Mouse (Mus musculus) hindbrain, embryonic 12.5 days (tissue): ENCODE data around the gene Qrich2. TPM values are rescaled to one million over a fixed set of nuclear protein-coding genes. Genes with fewer than 3 reads are reported as not detected.
A peak's percentile ranks its signal among the peaks of the same experiment; 100 is the strongest.
"Not testable (repeated sequence)": the region's sequence is repeated elsewhere in the genome, so short reads cannot be mapped to it uniquely, and the experiment has no call there.

ENCODE experiments used
- ATAC-seq: fragments of 200-750 bp; cut with Nextera tagmentation; 2 replicates; pipeline ENCODE4 v1.8.0; 2017; ENCODE audit warnings: moderate TSS enrichment; ENCODE audit not compliant: low FRiP score
- H3K27ac ChIP-seq: fragments of 300-500 bp; sonication (generic); 2 replicates; pipeline ENCODE4 v1.5.1; 2016; ENCODE audit warnings: mild to moderate bottlenecking
- H3K27me3 ChIP-seq: fragments of 300-500 bp; sonication (generic); 2 replicates; pipeline ENCODE4 v1.6.1; 2016; ENCODE audit warnings: mild to moderate bottlenecking
- H3K36me3 ChIP-seq: fragments of 300-500 bp; sonication (generic); 2 replicates; pipeline ENCODE4 v1.6.1; 2016; ENCODE audit warnings: mild to moderate bottlenecking
- H3K4me1 ChIP-seq: fragments of 300-500 bp; sonication (generic); 2 replicates; pipeline ENCODE4 v1.6.1; 2016
- H3K4me2 ChIP-seq: fragments of 300-500 bp; sonication (generic); replicated peaks from 2 replicates; pipeline ENCODE4 v1.6.1; 2016; ENCODE audit warnings: mild to moderate bottlenecking
- H3K4me3 ChIP-seq: fragments of 300-500 bp; sonication (generic); 2 replicates; pipeline ENCODE4 v1.5.1; 2016; ENCODE audit warnings: mild to moderate bottlenecking
- H3K9ac ChIP-seq: fragments of 300-500 bp; sonication (generic); 2 replicates; pipeline ENCODE4 v1.6.1; 2016; ENCODE audit warnings: mild to moderate bottlenecking, moderate library complexity
- H3K9me3 ChIP-seq: fragments of 300-500 bp; sonication (generic); replicated peaks from 2 replicates; pipeline ENCODE4 v1.6.1; 2016; ENCODE audit warnings: mild to moderate bottlenecking
- WGBS: fragments of 180-500 bp; shearing (Covaris S2); methylation state at CpG from one replicate; pipeline ENCODE4 v1.1.7; 2016; 5-methylcytosine and 5-hydroxymethylcytosine counted together
- polyA plus RNA-seq: library from polyadenylated mRNA; unstranded; fragments of >200 nt; fragmentation: Nextera tagmentation; extraction: Ambion mirVana; gene quantifications from 2 replicates; pipeline ENCODE4 v1.2.1, GENCODE M21; 2016

The Qrich2 gene
- polyA plus RNA-seq, 1 experiment from 2014 or later: 0.18 TPM

DNA sequence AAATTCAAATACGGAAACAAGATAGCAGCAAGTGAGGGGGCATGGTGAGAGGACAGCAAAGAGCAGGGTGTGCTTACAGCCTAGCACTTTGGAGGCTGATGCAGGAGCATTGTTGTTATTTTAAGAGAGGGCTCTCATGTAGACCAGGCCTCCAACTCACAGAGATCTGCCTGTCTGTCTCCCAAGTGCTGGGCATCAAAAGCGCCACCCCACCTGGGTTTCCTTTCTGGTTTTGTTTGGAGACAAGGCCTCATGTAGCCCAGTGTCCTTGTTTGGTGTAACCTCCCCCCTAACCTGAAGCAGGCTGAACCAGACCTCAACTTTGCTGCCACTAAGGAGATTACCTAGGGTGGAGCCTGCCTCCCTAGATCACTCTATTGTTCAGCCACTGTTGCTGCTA lies 43.5 kb downstream of the Qrich2 start:
- Histone ChIP-seq H3K4me1 (peaks cover 5% of the 10 kb centered on the region; the same call in 1 of the 2 replicates), H3K36me3 (no peaks in the 10 kb centered on the region), H3K27ac (no peak overlapping the region), H3K27me3 (no peaks in the 10 kb centered on the region), H3K4me3 (no peak overlapping the region), H3K9me3 (no peaks in the 10 kb centered on the region), H3K9ac (no peak overlapping the region), H3K4me2 (no peak overlapping the region)
- WGBS: 92% methylated on average over 2 of the region's 2 CpGs
- no peak for ATAC-seq

DNA sequence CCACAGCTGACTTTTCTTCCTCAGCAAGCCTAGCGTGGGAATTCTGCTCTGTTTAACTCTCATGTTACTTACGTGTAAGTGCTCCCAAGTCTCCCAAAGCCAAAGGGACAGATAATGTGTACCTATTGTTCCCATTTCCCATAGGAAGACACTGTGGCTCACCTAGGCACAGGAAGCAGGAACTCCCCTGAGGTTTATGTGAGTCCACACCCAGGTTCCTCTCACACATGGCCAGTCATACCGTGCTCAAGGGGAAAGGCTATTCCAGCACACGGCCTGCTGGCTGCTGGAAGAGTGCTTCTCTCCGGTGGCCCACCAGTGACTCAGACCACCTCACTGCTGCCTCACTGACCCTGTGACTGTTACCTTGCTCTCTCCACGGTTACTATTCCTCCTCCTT lies 44.9 kb downstream of the Qrich2 start:
- no peak for ATAC-seq
- Histone ChIP-seq H3K4me2 (no peak overlapping the region), H3K4me3 (no peak overlapping the region), H3K27ac (no peak overlapping the region), H3K9me3 (no peaks in the 10 kb centered on the region), H3K4me1 (peaks cover 5% of the 10 kb centered on the region; the same call in 1 of the 2 replicates), H3K27me3 (no peaks in the 10 kb centered on the region), H3K36me3 (no peaks in the 10 kb centered on the region), H3K9ac (no peak overlapping the region)
- whole genome bisulfite sequencing: 74% methylated on average over 6 of the region's 6 CpGs

DNA sequence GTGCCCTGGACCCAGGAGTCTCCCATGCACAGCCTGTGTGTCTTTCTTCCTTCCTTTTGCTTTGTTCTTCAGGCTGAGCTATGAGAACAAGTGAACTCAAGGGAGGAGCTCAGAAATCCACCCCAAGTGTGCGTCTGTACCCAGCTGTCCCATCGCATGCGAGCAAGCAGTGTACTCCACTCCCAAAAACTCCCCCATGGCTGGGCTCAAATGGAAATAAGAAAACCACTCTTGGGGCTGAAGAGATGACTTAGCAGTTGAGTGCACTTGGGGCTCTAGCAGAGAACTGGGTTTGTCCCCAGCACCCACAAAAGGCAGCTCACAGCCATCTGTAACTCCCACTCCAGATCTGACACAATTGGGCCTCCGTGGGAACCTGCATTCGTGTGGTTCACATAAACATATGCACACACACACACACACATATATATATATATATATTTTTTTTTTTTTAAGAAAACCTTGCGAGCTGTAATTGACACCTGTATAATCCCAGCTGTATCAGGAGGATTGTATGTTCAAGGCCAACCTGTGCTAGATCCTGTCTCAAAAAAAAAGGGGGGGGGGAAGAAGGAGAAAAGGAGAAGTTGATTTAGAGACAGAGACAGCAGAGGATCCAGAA lies 47.1 kb downstream of the Qrich2 start:
- H3K9ac ChIP-seq: no peak overlapping the region
- no peaks in the 10 kb centered on the region for H3K9me3 ChIP-seq
- H3K36me3 ChIP-seq: no peaks in the 10 kb centered on the region
- no peak overlapping the region for H3K4me2 ChIP-seq
- ATAC-seq: no peak
- H3K4me3 ChIP-seq: no peak overlapping the region
- no peaks in the 10 kb centered on the region for H3K27me3 ChIP-seq
- H3K4me1 ChIP-seq: peaks cover 5% of the 10 kb centered on the region; the same call in 1 of the 2 replicates
- WGBS: 72% methylated on average over 6 of the region's 6 CpGs
- H3K27ac ChIP-seq: 0 out of 2 replicates have a peak overlapping the region, but pooled peaks have one; percentile 49

DNA sequence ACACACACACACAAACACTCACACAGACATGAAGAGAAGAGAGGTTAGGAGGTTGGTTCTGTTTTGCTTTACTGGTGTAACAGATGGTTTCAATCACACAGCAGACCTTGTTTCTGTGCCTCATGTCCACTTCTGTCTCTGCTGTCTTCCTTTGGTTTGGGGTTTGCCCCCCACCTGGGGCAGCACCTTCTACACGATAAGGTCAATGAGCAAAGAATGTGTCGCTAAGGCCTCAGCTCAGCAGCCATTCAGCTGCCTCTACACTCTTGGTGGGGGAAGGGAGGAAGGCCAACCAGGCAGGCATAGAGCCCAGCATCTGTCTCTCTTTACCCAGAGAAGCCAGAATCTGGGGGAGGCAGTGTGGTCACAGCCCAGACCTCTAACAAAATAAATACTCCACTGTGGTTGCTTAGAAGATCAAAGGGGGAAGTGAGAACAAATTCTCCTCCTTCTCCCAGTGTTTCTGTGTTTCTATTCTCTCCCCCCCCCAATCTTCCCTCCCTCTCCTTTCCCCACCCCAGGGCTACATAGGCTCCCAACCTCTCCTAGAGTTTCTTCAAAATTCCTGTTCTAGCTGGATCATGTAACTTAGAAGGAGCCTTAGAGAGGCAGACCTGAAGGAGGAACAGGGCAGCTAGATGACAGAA lies 47.7 kb downstream of the Qrich2 start:
- no peak overlapping the region for H3K4me3 ChIP-seq
- no peak overlapping the region for H3K4me2 ChIP-seq
- peak overlapping the region; percentile 49; the same call in 1 of the 2 replicates for H3K27ac ChIP-seq
- WGBS: 6% methylated on average over 2 of the region's 2 CpGs
- H3K9ac ChIP-seq: no peak overlapping the region
- ATAC-seq: no peak
- H3K9me3 ChIP-seq: no peaks in the 10 kb centered on the region
- no peaks in the 10 kb centered on the region for H3K27me3 ChIP-seq
- H3K36me3 ChIP-seq: no peaks in the 10 kb centered on the region
- peaks cover 9% of the 10 kb centered on the region for H3K4me1 ChIP-seq

DNA sequence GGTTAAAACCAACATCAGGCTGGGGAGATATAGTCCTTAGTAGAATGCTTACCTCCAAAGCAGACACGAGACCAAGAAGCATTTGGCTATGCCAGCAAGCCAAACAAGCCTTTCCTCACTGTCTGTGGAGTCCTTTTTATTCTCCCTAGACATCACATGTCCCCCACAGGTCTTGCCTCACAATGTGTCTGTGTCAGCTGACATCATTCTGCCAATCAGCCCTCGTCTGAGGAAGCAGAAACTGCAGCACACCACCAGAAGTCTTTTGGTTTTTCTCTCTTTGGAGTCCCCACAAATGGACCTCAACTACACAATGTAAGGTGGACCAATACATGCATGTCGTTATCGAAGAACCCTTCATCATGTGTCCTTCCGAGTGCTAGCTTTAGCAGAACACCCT lies 49.0 kb downstream of the Qrich2 start:
- no peak overlapping the region for H3K27ac ChIP-seq
- H3K4me2 ChIP-seq: no peak overlapping the region
- H3K27me3 ChIP-seq: no peaks in the 10 kb centered on the region
- H3K4me3 ChIP-seq: no peak overlapping the region
- WGBS: 87% methylated on average over 5 of the region's 5 CpGs
- H3K36me3 ChIP-seq: no peaks in the 10 kb centered on the region
- no peak overlapping the region for H3K9ac ChIP-seq
- no peak for ATAC-seq
- H3K4me1 ChIP-seq: peaks cover 13% of the 10 kb centered on the region
- no peaks in the 10 kb centered on the region for H3K9me3 ChIP-seq

DNA sequence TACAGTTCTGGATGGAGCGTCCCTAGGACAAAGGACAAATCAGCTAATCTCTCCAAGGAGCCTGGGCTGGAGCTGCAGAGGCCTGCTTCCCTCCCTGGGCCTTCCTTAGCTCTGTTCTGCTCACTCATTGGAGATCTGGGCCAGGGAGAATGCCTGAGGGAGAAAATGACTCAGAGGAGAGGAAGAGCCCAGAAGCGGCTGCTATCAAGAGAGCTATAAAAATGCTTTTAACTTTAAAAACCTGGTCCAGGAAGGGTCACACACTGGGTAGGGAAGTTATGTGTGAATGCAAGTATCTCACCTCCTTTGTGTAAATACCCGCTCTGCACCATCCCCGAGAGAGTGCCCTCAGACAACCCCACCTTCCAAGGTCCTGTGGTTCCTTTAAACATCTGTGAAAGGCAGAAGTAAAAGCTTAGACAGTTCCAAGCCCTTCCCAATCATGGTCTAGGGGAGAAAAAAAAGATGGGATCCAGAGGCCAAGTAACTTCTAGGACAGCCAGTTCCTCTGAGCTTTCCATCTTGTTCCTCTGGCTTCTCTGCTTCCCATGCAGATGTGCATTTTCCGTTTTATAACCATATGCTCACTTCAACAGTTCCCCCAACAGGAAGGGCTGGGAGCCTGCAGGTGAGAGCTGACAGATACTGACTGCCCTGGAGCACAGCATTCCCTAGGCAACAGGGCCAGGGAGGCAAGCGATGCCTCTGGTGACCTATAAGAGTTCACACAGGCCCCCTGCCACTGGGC lies 49.7 kb downstream of the Qrich2 start:
- no peak overlapping the region for H3K27ac ChIP-seq
- no peak overlapping the region for H3K4me2 ChIP-seq
- WGBS: 80% methylated on average over 6 of the region's 6 CpGs
- H3K36me3 ChIP-seq: no peaks in the 10 kb centered on the region
- H3K4me1 ChIP-seq: peaks cover 20% of the 10 kb centered on the region
- no peak for ATAC-seq
- no peaks in the 10 kb centered on the region for H3K27me3 ChIP-seq
- no peak overlapping the region for H3K4me3 ChIP-seq
- no peak overlapping the region for H3K9ac ChIP-seq
- no peaks in the 10 kb centered on the region for H3K9me3 ChIP-seq

DNA sequence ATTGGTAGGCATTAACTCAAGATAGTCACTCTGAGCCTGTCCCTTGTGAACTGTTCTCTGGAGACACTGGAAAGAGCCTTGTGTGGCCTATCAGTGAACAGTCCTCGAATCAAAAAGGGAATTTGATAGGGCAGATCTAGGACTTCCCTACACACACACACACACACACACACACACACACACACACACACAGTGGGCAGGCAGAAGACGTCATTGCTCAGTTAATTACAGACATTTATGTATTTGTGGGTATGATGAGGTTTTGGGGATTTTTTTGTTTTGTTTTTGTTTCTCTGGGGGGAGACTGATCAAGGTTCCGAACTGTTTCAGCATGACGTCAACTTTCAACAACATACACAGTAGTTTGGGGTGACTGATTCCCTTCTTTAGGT lies 52.4 kb downstream of the Qrich2 start:
- peak overlapping the region; percentile 93 for H3K27ac ChIP-seq
- 77% methylated on average over 4 of the region's 4 CpGs for WGBS
- H3K9ac ChIP-seq: no peak overlapping the region
- H3K4me1 ChIP-seq: peaks cover 28% of the 10 kb centered on the region
- peak overlapping the region; percentile 85 for H3K4me3 ChIP-seq
- no peaks in the 10 kb centered on the region for H3K27me3 ChIP-seq
- no peaks in the 10 kb centered on the region for H3K9me3 ChIP-seq
- no peaks in the 10 kb centered on the region for H3K36me3 ChIP-seq
- H3K4me2 ChIP-seq: peak overlapping the region; percentile 96
- peak; percentile 44; the same call in 1 of the 2 replicates for ATAC-seq

DNA sequence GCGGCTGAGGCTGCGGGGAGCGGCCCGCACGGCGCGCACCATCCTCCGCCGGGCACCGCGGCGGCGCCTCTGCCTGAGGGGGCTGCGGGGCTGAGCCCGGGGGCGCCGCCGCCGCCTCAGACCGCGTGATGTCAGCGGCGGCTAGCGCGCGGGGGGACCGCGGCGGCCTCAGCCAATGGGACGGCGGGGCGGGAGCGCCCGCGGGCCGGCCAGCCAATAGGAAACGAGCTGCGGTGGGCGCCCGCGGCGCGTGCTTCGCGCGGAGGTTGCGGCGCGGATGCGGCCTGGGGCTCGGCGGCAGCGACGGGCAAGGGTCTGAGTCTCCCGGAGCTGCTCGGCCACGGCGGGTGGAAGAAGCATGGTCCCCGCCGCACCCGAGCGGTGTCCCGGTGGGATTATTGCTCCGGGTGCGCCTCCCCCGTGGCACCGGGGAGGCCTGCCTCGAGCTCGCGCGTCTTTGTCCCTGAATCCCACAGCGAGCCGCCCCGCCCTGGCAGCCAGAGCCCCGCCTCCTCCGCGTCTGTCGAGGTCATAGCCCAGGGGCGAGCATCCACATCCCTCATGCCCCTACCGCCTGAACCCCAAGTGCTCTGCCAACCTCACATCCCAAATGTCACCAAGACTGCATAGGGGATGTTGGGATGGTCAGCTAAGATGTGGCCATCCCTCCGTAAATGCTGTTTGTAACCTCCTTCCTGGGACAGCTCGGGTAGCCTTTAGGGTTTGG lies 53.0 kb downstream of the Qrich2 start, which contains the start of gene Rnf157:
TSS of gene Rnf157 (minus strand) at position 129 of the 727 bp plus-strand sequence.
- Histone ChIP-seq H3K27ac (peak within 1 kb of the TSS; percentile 93), H3K27me3 (no peaks in the 10 kb centered on the region), H3K4me2 (peak within 1 kb of the TSS; percentile 96), H3K4me3 (peak within 1 kb of the TSS; percentile 85), H3K9me3 (no peaks in the 10 kb centered on the region), H3K36me3 (no peaks in the 10 kb centered on the region), H3K4me1 (peaks cover 25% of the 10 kb centered on the region), H3K9ac (peak within 1 kb of the TSS; percentile 97)
- ATAC-seq: peak; percentile 95
- 3% methylated on average over 79 of the region's 82 CpGs for WGBS

DNA sequence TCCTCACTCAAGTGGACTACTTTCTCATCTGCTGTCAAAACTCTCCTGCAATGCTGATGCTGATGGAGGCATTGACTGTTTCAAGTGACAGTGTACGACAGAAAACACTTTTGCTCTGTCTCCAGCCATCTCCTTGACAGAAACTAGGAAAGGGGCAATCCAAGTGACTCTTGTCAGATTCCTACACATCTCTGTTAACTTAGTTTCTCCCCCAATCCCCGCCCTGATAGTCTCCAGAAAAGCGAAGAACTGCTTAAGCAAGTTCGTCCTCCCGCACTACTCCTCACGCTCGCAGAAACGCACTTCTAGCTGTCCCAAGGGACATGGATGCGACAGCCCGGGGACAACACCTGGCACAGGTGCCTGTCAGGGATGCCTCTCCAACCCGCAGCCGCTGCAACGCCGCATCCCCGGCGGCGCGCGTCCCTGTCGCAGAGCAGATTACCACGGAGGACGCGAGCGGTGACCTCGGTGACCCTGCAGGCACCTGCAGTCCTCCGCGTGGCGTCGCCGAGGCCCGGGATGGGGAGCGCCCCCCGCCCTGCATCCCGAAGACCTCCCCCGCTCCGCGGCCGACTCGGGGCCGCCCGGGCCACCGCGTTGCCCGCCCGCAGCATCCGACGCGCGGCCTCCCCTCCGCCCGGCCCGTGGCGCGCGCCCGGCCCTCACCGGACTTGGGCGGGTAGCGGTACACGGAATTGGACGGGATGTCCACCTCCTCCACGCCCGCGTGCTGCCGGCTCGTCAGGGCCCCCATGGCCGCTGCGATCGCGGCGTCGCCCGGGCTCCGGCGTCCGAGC lies 53.8 kb downstream of the Qrich2 start:
- H3K4me3 ChIP-seq: peak overlapping the region; percentile 85
- WGBS: under 1% methylated on average over 66 of the region's 76 CpGs
- peaks cover 24% of the 10 kb centered on the region for H3K4me1 ChIP-seq
- H3K9me3 ChIP-seq: no peaks in the 10 kb centered on the region
- H3K9ac ChIP-seq: peak overlapping the region; percentile 97
- peak overlapping the region; percentile 96 for H3K4me2 ChIP-seq
- peak; percentile 36 for ATAC-seq
- H3K36me3 ChIP-seq: no peaks in the 10 kb centered on the region
- H3K27me3 ChIP-seq: no peaks in the 10 kb centered on the region
- H3K27ac ChIP-seq: peak overlapping the region; percentile 93

DNA sequence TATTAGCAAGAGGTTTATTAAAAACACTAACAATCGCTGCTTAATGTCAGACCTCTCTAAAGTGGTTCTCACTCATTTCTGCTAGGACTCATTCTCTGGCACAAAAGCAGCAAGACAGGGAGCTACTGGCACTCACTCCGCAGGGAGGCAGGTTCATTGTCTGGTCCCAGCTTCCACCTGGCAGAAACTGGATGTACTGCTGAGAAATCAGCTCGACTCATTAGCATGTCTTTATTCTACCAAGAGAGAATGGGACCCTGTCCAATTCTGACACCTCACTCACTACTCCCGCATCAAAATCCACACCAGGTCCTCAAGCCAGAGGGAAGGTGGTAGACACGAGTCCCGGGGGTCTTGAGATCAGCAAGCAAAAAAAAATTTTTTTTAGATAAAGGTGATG lies 54.5 kb downstream of the Qrich2 start:
- H3K4me2 ChIP-seq: peak overlapping the region; percentile 96
- no peak for ATAC-seq
- H3K27ac ChIP-seq: 0 out of 2 replicates have a peak overlapping the region, but pooled peaks have one; percentile 93
- H3K4me1 ChIP-seq: peaks cover 24% of the 10 kb centered on the region
- no peaks in the 10 kb centered on the region for H3K9me3 ChIP-seq
- H3K36me3 ChIP-seq: no peaks in the 10 kb centered on the region
- peak overlapping the region; percentile 85 for H3K4me3 ChIP-seq
- no peaks in the 10 kb centered on the region for H3K27me3 ChIP-seq
- peak overlapping the region; percentile 97 for H3K9ac ChIP-seq
- WGBS: 10% methylated on average over 6 of the region's 6 CpGs

DNA sequence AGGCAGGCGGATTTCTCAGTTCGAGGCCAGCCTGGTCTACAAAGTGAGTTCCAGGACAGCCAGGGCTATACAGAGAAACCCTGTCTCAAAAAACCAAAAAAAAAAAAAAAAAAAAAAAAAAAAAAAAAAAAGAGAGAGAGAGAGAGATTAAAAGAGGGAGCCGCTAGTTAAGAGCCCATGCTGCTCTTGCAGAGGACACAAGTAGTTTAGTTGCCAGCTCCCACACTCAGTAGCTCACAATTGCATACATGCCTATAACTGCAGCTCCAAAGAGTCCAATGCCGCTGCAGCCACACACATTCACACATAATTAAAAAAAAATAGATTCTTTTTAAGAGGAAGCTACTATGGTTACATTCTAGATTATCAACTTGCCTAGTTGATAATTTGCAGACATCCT lies 55.6 kb downstream of the Qrich2 start:
- not testable (repeated sequence) for H3K4me3 ChIP-seq

More for the DNA sequence above, 55.6 kb downstream of the Qrich2 start:
- not testable (repeated sequence) for H3K27me3 ChIP-seq, H3K36me3 ChIP-seq, ATAC-seq, H3K9ac ChIP-seq, H3K9me3 ChIP-seq, H3K27ac ChIP-seq
- 95% methylated on average over 4 of the region's 4 CpGs for WGBS
- 0 out of 2 replicates have a peak overlapping the region, but pooled peaks have one; percentile 7 for H3K4me2 ChIP-seq
- peaks cover 24% of the 10 kb centered on the region for H3K4me1 ChIP-seq
